Comparison of ENCODE assay signal across 23 mouse cellular contexts in the genomic region with DNA sequence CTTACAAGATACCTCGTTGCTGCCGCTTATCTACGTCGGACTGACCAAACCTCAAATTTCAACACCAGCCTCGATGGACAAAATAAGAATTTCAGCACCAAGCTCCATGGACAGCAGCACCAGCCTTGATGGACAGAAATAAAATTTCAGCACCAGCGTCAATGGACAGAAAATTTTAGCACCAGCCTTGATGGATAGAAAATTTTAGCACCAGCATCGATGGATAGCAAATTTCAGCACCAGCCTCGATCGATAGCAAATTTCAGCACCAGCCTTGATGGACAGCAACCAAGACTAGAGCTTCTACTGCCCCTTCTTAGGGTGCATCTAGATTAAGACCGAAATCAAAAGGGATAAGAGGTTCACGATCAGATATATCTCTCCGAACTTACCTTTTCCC. TPM values are rescaled to one million over a fixed set of nuclear protein-coding genes. Genes with fewer than 3 reads are reported as not detected.
DNase-seq lines count a peak whose midpoint lies in the region; ATAC-seq and TF ChIP-seq lines count a peak whose summit lies in the region.
"Not testable (repeated sequence)": the region's sequence is repeated elsewhere in the genome, so short reads cannot be mapped to it uniquely, and the experiment has no call there.
"Had no signal": no experiment of that assay in that cellular context is flagged by ENCODE, and none has a peak within 500 bp of the region (broad histone marks: within the 10 kb centered on the region; RNA-seq: fewer than 3 reads in every experiment).

No protein-coding gene starts in this region.

- H3K4me1 ChIP-seq in MEL (ENCODE audit: control insufficient read depth in 1 of 2, insufficient read depth in 2 of 2, low read length in 2 of 2); lung, embryonic 14.5 days (ENCODE audit: insufficient read depth): not testable (repeated sequence)

- not testable (repeated sequence) for TF ChIP-seq CTCF in MEL (IDR thresholded peaks at IDR 0.05 in 2 of 3, conservative IDR thresholded peaks at IDR 0.05 in 1 of 3; ENCODE audit: control insufficient read depth in 1 of 3, insufficient read depth in 1 of 3, low read depth in 2 of 3, low read length in 3 of 3, poor library complexity in 1 of 3, severe bottlenecking in 1 of 3); lung, embryonic 14.5 days (IDR thresholded peaks at IDR 0.05; ENCODE audit: low read depth)

- H3K27me3 ChIP-seq in MEL (ENCODE audit: control insufficient read depth in 1 of 2, insufficient read depth in 2 of 2, low read length in 2 of 2); lung, embryonic 14.5 days (ENCODE audit: insufficient read depth, low read length): not testable (repeated sequence)

- not testable (repeated sequence) for TF ChIP-seq RAD21 in MEL (IDR thresholded peaks at IDR 0.05; ENCODE audit: low read depth, low read length)

- H3K9me3 ChIP-seq in MEL (replicated peaks; ENCODE audit: insufficient read depth, low read length); lung, embryonic 14.5 days (ENCODE audit: low read depth, low read length): not testable (repeated sequence)

- 85% methylated on average over 12 of the region's 12 CpGs for WGBS in lung, embryonic 14.5 days

- not testable (repeated sequence) for H3K79me2 ChIP-seq in MEL (ENCODE audit: control insufficient read depth, insufficient read depth, low read length, poor library complexity)

- not testable (repeated sequence) for H3K9ac ChIP-seq in MEL (ENCODE audit: control insufficient read depth, low read depth, low read length, poor library complexity, severe bottlenecking); lung, embryonic 14.5 days

- ATAC-seq in lung, embryonic 14.5 days (ENCODE audit: insufficient read depth) = not testable (repeated sequence)

- DNase-seq in 416B (ENCODE audit: low read depth) = peak; percentile 12
- peak; percentile 16 for DNase-seq in MEL (ENCODE audit: low read depth, low spot score)
- DNase-seq in ZHBTc4 (ENCODE audit: low read depth, low spot score) = peak; percentile 71
- peak; percentile 0 for DNase-seq in c-Kit-positive CD71-positive TER-119-positive erythroid progenitor cells, embryonic 14.5 days (ENCODE audit: low spot score)
- DNase-seq in forelimb bud, embryonic 11.5 days (ENCODE audit: low read depth, low spot score) = peak; percentile 12
- peak; percentile 8 for DNase-seq in lung, embryonic 14.5 days

- not testable (repeated sequence) for TF ChIP-seq POLR2A in MEL (IDR thresholded peaks at IDR 0.05; ENCODE audit: control insufficient read depth in 1 of 2, insufficient read depth in 1 of 2, low read depth in 1 of 2, low read length in 2 of 2, poor library complexity in 1 of 2)

- not testable (repeated sequence) for H3K4me3 ChIP-seq in MEL (ENCODE audit: control insufficient read depth in 1 of 2, insufficient read depth in 1 of 2, low read depth in 2 of 2, low read length in 2 of 2); lung, embryonic 14.5 days (ENCODE audit: low read depth, low read length)

- not testable (repeated sequence) for H3K36me3 ChIP-seq in MEL (ENCODE audit: control insufficient read depth in 1 of 2, insufficient read depth in 2 of 2, low read length in 2 of 2); lung, embryonic 14.5 days (ENCODE audit: insufficient read depth)

- H3K4me2 ChIP-seq in lung, embryonic 14.5 days = not testable (repeated sequence)

- TF ChIP-seq EP300 in MEL (IDR thresholded peaks at IDR 0.05; ENCODE audit: low read depth in 1 of 2, low read length in 2 of 2) = not testable (repeated sequence)

- H3K27ac ChIP-seq in MEL (ENCODE audit: control insufficient read depth, low read depth, low read length); lung, embryonic 14.5 days (ENCODE audit: low read depth): not testable (repeated sequence)

RNA-seq across cellular contexts. Expression of a gene that starts 23.2 kb away (rescaled TPM):
- total RNA-seq in MEL (2012; rRNA removed) = not detected in 2 replicates
- not detected for polyA plus RNA-seq in MEL (2012; ENCODE audit: insufficient read depth in 1 of 2, insufficient read length in 2 of 2, low read depth in 1 of 2, low replicate concordance in 2 of 2, missing spikeins in 1 of 2)
- polyA plus RNA-seq in lung, embryonic 14.5 days (2014; fragmentation: Nextera tagmentation; extraction: Ambion mirVana) = not detected in 2 replicates
- total RNA-seq: adrenal gland, adult 8-10 months; adrenal gland, postnatal 36 days; gastrocnemius, postnatal 10 days; gastrocnemius, postnatal 4 days; heart, adult 18-20 months; heart, postnatal 10 days; heart, postnatal 4 days had no signal
- polyA plus RNA-seq: CD4-positive, CD25-positive, alpha-beta regulatory T cell, adult 4 months; embryonic facial prominence, embryonic 12.5 days; forebrain, embryonic 11.5 days; forebrain, embryonic 15.5 days; frontal cortex, adult 2 months; heart, embryonic 10.5 days; heart, embryonic 14.5 days; hindbrain, embryonic 12.5 days; hindbrain, embryonic 16.5 days; inflammation-experienced regulatory T-cells, adult 6 months had no signal

Comparison
In these comparisons a context has a peak if more than half of its experiments do, and no peak if none do; other contexts are left out.
1. DNase-seq: peak in every context shown above with its lines; median percentile 71 in ZHBTc4; 16 in MEL; 12 in 416B; 12 in forelimb bud, embryonic 11.5 days; 8 in lung, embryonic 14.5 days; 0 in c-Kit-positive CD71-positive TER-119-positive erythroid progenitor cells, embryonic 14.5 days.